Mouse (Mus musculus): ENCODE data around the gene Itgb4.

DNA sequence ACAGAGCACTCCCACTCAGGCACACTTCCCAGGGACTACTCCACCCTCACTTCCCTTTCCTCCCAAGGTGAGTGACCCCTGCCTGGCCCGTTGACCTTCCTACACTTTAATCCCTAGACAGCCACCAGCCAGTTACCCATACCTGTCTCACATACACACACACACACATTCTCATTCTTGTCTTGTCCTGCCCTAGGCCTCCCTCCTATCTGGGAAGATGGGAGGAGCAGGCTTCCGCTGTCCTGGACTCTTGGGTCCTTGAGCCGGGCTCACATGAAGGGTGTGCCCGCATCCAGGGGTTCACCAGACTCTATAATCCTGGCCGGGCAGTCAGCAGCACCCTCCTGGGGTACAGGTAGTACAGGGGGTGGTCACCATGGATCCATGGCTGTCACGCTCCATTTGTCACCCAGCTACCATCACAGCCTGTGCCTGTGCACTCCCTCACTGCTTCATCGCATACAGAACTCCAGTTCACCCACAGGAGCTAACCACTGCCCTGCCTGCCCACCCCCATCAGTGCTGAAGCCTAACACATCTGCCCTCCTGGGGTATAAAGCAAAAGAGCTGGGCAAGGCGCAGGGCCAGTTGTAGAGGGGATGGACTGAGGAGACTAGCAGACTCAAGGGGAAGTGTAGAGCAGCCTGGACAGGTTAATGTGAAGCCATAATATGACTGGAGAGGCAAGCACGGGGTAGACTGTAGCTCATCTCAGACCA is 31.4 kb downstream of the Itgb4 start:
- TF ChIP-seq CTCF (IDR thresholded peaks at IDR 0.05; ENCODE audit: extremely low read depth, insufficient read depth, low read length) (no peak), POLR2A (IDR thresholded peaks at IDR 0.05; ENCODE audit: extremely low read depth, insufficient read depth, low read length) (no peak)

Measured in cortical plate, adult 2 months (tissue).